ENCODE assay signal across 19 mouse cellular contexts in the genomic region with DNA sequence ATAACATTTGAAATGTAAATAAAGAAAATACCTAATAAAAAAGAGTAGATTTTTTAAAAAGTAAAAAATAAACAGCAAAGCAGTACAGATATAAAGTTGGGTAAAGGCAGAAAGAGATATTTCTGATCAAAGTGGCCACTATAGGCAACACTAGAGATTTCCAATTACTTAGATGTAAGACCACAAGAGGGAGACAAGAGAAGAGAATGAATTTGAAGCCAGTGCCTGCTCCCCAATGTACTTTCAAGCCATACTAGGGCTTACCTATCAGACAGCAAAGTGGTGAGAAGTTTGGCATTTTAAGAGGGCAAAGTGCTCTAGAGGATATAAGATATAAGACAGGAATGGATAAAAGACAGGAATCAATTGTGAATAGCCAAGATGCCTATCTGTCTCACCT.
DNase-seq lines count a peak whose midpoint lies in the region; ATAC-seq and TF ChIP-seq lines count a peak whose summit lies in the region.
"Had no signal": no experiment of that assay in that cellular context is flagged by ENCODE, and none has a peak within 500 bp of the region (broad histone marks: within the 10 kb centered on the region; RNA-seq: fewer than 3 reads in every experiment).

No protein-coding gene starts in this region.

- in situ Hi-C loops in Patski (cut with MboI; ENCODE audit: low pct_unique_long_range_greater_than_20kb): no loop called here

- H3K4me2 ChIP-seq in forebrain, embryonic 12.5 days: no peak overlapping the region
- no peak overlapping the region for H3K4me2 ChIP-seq in forebrain, embryonic 16.5 days (ENCODE audit: low read length)
- no peak overlapping the region for H3K4me2 ChIP-seq in midbrain, embryonic 14.5 days (ENCODE audit: low read length)
- H3K4me2 ChIP-seq: embryonic facial prominence, embryonic 15.5 days; limb, embryonic 12.5 days; liver, embryonic 13.5 days; neural tube, embryonic 15.5 days had no signal

- CTCF ChIA-PET in Patski (lab: Charles Lee): no interaction called here

- H3K27ac ChIP-seq in forebrain, embryonic 12.5 days: peak overlapping the region; percentile 81; the same call in 1 of the 2 replicates
- no peak overlapping the region for H3K27ac ChIP-seq in forebrain, embryonic 16.5 days (ENCODE audit: low read length)
- no peak overlapping the region for H3K27ac ChIP-seq in layer of hippocampus, adult 2 months
- 0 out of 2 replicates have a peak overlapping the region, but pooled peaks have one; percentile 66 for H3K27ac ChIP-seq in midbrain, embryonic 14.5 days (replicated peaks; ENCODE audit: low read depth, low read length)
- H3K27ac ChIP-seq: embryonic facial prominence, embryonic 15.5 days; limb, embryonic 12.5 days; liver, embryonic 13.5 days; neural tube, embryonic 15.5 days had no signal

- no peak overlapping the region for H3K4me3 ChIP-seq in forebrain, embryonic 12.5 days (replicated peaks)
- H3K4me3 ChIP-seq in forebrain, embryonic 16.5 days (replicated peaks; ENCODE audit: low read length): no peak overlapping the region
- no peak overlapping the region for H3K4me3 ChIP-seq in layer of hippocampus, adult 2 months
- no peak overlapping the region for H3K4me3 ChIP-seq in midbrain, embryonic 14.5 days (replicated peaks; ENCODE audit: low read depth, low read length)
- H3K4me3 ChIP-seq: embryonic facial prominence, embryonic 15.5 days; limb, embryonic 12.5 days; liver, embryonic 13.5 days; myocyte; neural tube, embryonic 15.5 days had no signal

- H3K36me3 ChIP-seq in forebrain, embryonic 12.5 days (replicated peaks): no peaks in the 10 kb centered on the region
- no peaks in the 10 kb centered on the region for H3K36me3 ChIP-seq in forebrain, embryonic 16.5 days (ENCODE audit: control insufficient read depth, insufficient read depth)
- no peaks in the 10 kb centered on the region for H3K36me3 ChIP-seq in midbrain, embryonic 14.5 days (ENCODE audit: control insufficient read depth, insufficient read depth, low read length)
- H3K36me3 ChIP-seq: embryonic facial prominence, embryonic 15.5 days; limb, embryonic 12.5 days; liver, embryonic 13.5 days; neural tube, embryonic 15.5 days had no signal

- no peak for ATAC-seq in forebrain, embryonic 12.5 days (ENCODE audit: low FRiP score)
- ATAC-seq in forebrain, embryonic 16.5 days: no peak
- no peak for ATAC-seq in Patski
- ATAC-seq in midbrain, embryonic 14.5 days (ENCODE audit: low FRiP score, low TSS enrichment): no peak
- ATAC-seq: lung, postnatal 0 days had no signal

- TF ChIP-seq CTCF in layer of hippocampus, adult 2 months (conservative IDR thresholded peaks at IDR 0.05): peak; percentile 69
- peak; percentile 5 for TF ChIP-seq CTCF in Patski (IDR thresholded peaks at IDR 0.05)

- H3K9me3 ChIP-seq in forebrain, embryonic 12.5 days: no peaks in the 10 kb centered on the region
- no peaks in the 10 kb centered on the region for H3K9me3 ChIP-seq in forebrain, embryonic 16.5 days (ENCODE audit: control insufficient read depth, low read length)
- no peaks in the 10 kb centered on the region for H3K9me3 ChIP-seq in midbrain, embryonic 14.5 days (ENCODE audit: control insufficient read depth, low read length)
- H3K9me3 ChIP-seq: embryonic facial prominence, embryonic 15.5 days; limb, embryonic 12.5 days; liver, embryonic 13.5 days; neural tube, embryonic 15.5 days had no signal

- peaks cover 34% of the 10 kb centered on the region for H3K27me3 ChIP-seq in forebrain, embryonic 12.5 days
- 0 out of 2 replicates have a peak, but pooled peaks cover 3% of the 10 kb centered on the region for H3K27me3 ChIP-seq in forebrain, embryonic 16.5 days (replicated peaks; ENCODE audit: control insufficient read depth, insufficient read depth, low read length)
- peaks cover 2% of the 10 kb centered on the region for H3K27me3 ChIP-seq in Patski
- no peaks in the 10 kb centered on the region for H3K27me3 ChIP-seq in midbrain, embryonic 14.5 days (ENCODE audit: control insufficient read depth, insufficient read depth, low read length)
- H3K27me3 ChIP-seq: embryonic facial prominence, embryonic 15.5 days; limb, embryonic 12.5 days; liver, embryonic 13.5 days; neural tube, embryonic 15.5 days had no signal

- POLR2A ChIA-PET in Patski (lab: Charles Lee): no interaction called here

- DNase-seq in layer of hippocampus, adult 2 months (ENCODE audit: low spot score in 2 of 2): no peak
- no peak for DNase-seq in layer of hippocampus, adult 8-10 months (ENCODE audit: low spot score in 2 of 2)
- DNase-seq in Patski (ENCODE audit: low read depth, low spot score): no peak
- DNase-seq in midbrain, embryonic 14.5 days: no peak
- no peak for DNase-seq in adrenal gland, postnatal 14 days
- DNase-seq in layer of hippocampus, adult 9-10 months (ENCODE audit: low spot score): no peak
- DNase-seq: adrenal gland, postnatal 25 days; cerebellum, adult 9-11 months; embryo, embryonic 11 days; liver, embryonic 13.5 days; spleen, adult 18-20 months; thymus, adult 2 months had no signal

- H3K4me1 ChIP-seq in forebrain, embryonic 12.5 days: peaks cover 30% of the 10 kb centered on the region
- H3K4me1 ChIP-seq in forebrain, embryonic 16.5 days (replicated peaks; ENCODE audit: control insufficient read depth, insufficient read depth, low read length): peaks cover 15% of the 10 kb centered on the region
- H3K4me1 ChIP-seq in midbrain, embryonic 14.5 days (ENCODE audit: control insufficient read depth, insufficient read depth, low read length): peaks cover 15% of the 10 kb centered on the region; the same call in 1 of the 2 replicates
- H3K4me1 ChIP-seq: embryonic facial prominence, embryonic 15.5 days; liver, embryonic 13.5 days had no signal

- no peak overlapping the region for H3K9ac ChIP-seq in forebrain, embryonic 12.5 days
- no peak overlapping the region for H3K9ac ChIP-seq in forebrain, embryonic 16.5 days (replicated peaks; ENCODE audit: low read depth, low read length)
- no peak overlapping the region for H3K9ac ChIP-seq in midbrain, embryonic 14.5 days (replicated peaks; ENCODE audit: low read length)
- H3K9ac ChIP-seq: embryonic facial prominence, embryonic 15.5 days; limb, embryonic 12.5 days; liver, embryonic 13.5 days; neural tube, embryonic 15.5 days had no signal

Comparison
In these comparisons a context has a peak if more than half of its experiments do, and no peak if none do; other contexts are left out.
1. H3K27ac ChIP-seq: peak in forebrain, embryonic 12.5 days (single experiment) and midbrain, embryonic 14.5 days (single experiment); none in forebrain, embryonic 16.5 days (single experiment) and layer of hippocampus, adult 2 months (single experiment).